Mouse (Mus musculus) heart, embryonic 11.5 days (tissue): ENCODE measurements around the gene Pcsk4. TPM values are rescaled to one million over a fixed set of nuclear protein-coding genes. Genes with fewer than 3 reads are reported as not detected.
A peak's percentile ranks its signal among the peaks of the same experiment; 100 is the strongest.

Source experiments
- ATAC-seq: fragments of 200-750 bp; cut with Nextera tagmentation; replicated peaks from 2 replicates; pipeline ENCODE4 v1.8.0; 2017; ENCODE audit warnings: moderate library complexity; ENCODE audit not compliant: insufficient number of reproducible peaks, low FRiP score, low TSS enrichment
- H3K27ac ChIP-seq: fragments of 300-500 bp; sonication (generic); 2 replicates; pipeline ENCODE4 v1.5.1; 2014; ENCODE audit warnings: mild to moderate bottlenecking, low read depth, low read length
- H3K27me3 ChIP-seq: fragments of 300-500 bp; sonication (generic); 2 replicates; pipeline ENCODE4 v1.6.1; 2014; ENCODE audit warnings: mild to moderate bottlenecking, low read length, mixed read lengths; ENCODE audit not compliant: control insufficient read depth, insufficient read depth
- H3K36me3 ChIP-seq: fragments of 300-500 bp; sonication (generic); 2 replicates; pipeline ENCODE4 v1.6.1; 2014; ENCODE audit warnings: mild to moderate bottlenecking, low read length, moderate library complexity, mixed read lengths; ENCODE audit not compliant: control insufficient read depth, insufficient read depth
- H3K4me1 ChIP-seq: fragments of 300-500 bp; sonication (generic); 2 replicates; pipeline ENCODE4 v1.6.1; 2014; ENCODE audit warnings: low read length; ENCODE audit not compliant: control insufficient read depth, insufficient read depth
- H3K4me2 ChIP-seq: fragments of 300-500 bp; sonication (generic); 2 replicates; pipeline ENCODE4 v1.6.1; 2014; ENCODE audit warnings: mild to moderate bottlenecking, moderate library complexity
- H3K4me3 ChIP-seq: fragments of 300-500 bp; sonication (generic); 2 replicates; pipeline ENCODE4 v1.5.1; 2014; ENCODE audit warnings: low read depth, low read length
- H3K9ac ChIP-seq: fragments of 300-500 bp; sonication (generic); 2 replicates; pipeline ENCODE4 v1.6.1; 2014; ENCODE audit warnings: mild to moderate bottlenecking, low read depth, low read length, moderate library complexity
- H3K9me3 ChIP-seq: fragments of 300-500 bp; sonication (generic); replicated peaks from 2 replicates; pipeline ENCODE4 v1.6.1; 2016; ENCODE audit warnings: low read length; ENCODE audit not compliant: control insufficient read depth
- WGBS: fragments of 180-500 bp; shearing (Covaris S2); extraction: QIAGEN DNeasy Blood & Tissue Kit; methylation state at CpG from one replicate; pipeline ENCODE4 v1.1.7; 2014; ENCODE audit not compliant: insufficient replicate concordance; 5-methylcytosine and 5-hydroxymethylcytosine counted together
- polyA plus RNA-seq: library from polyadenylated mRNA; unstranded; fragments of >200 nt; fragmentation: Nextera tagmentation; extraction: Ambion mirVana; gene quantifications from 2 replicates; pipeline ENCODE4 v1.2.1, GENCODE M21; 2014

Pcsk4 gene
- polyA plus RNA-seq, 1 experiment from 2014 or later, result 1.6 TPM

DNA sequence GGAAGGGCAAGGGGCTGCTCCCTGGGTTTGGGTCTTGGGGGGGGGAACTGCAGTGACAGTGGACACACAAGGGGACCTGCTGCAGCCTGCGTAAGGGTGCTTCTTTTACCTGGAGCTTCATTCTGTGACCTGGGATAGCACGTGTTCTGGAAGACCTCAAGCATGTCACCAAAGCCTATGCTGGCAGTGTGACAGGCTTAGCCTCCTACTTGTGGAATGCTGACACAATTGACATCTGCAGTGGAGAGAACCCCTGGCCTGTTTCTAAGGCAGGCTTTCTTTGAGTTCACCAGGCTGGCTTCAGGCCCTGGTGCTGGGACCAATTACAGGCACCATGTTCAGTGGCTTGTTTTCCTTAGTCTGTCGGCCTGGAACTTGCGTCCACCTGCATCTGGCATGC, 35.0 kb downstream of the Pcsk4 start:
- no peak overlapping the region; the same call in 1 of the 2 replicates for H3K4me2 ChIP-seq
- no peak overlapping the region for H3K27ac ChIP-seq
- WGBS, result 73% methylated on average over 4 of the region's 4 CpGs
- H3K9me3 ChIP-seq, result no peaks in the 10 kb centered on the region
- peaks cover 28% of the 10 kb centered on the region for H3K27me3 ChIP-seq
- H3K9ac ChIP-seq, result no peak overlapping the region
- peaks cover 12% of the 10 kb centered on the region for H3K36me3 ChIP-seq
- no peak for ATAC-seq
- 0 out of 2 replicates have a peak, but pooled peaks cover 8% of the 10 kb centered on the region for H3K4me1 ChIP-seq
- no peak overlapping the region for H3K4me3 ChIP-seq

- peak overlapping the region; percentile 92 for H3K27ac ChIP-seq
- peak overlapping the region; percentile 100 for H3K9ac ChIP-seq
- peaks cover 18% of the 10 kb centered on the region for H3K27me3 ChIP-seq
- no peaks in the 10 kb centered on the region for H3K9me3 ChIP-seq
- WGBS, result 28% methylated on average over 14 of the region's 14 CpGs
- ATAC-seq, result no peak
- H3K4me2 ChIP-seq, result peak overlapping the region; percentile 98
- peak overlapping the region; percentile 86 for H3K4me3 ChIP-seq
- 0 out of 2 replicates have a peak, but pooled peaks cover 8% of the 10 kb centered on the region for H3K4me1 ChIP-seq
- peaks cover 14% of the 10 kb centered on the region for H3K36me3 ChIP-seq
Observed at GRCm38 (mm10) chr10:80293325-80293724, 36.0 kb downstream of the Pcsk4 start.

- under 1% methylated on average over 71 of the region's 72 CpGs for WGBS
- H3K27ac ChIP-seq, result peak within 1 kb of the TSS; percentile 92
- no peaks in the 10 kb centered on the region for H3K9me3 ChIP-seq
- H3K4me1 ChIP-seq, result 0 out of 2 replicates have a peak, but pooled peaks cover 8% of the 10 kb centered on the region
- H3K36me3 ChIP-seq, result peaks cover 17% of the 10 kb centered on the region
- H3K4me2 ChIP-seq, result peak within 1 kb of the TSS; percentile 98
- ATAC-seq, result peak; percentile 81
- peaks cover 10% of the 10 kb centered on the region for H3K27me3 ChIP-seq
- peak within 1 kb of the TSS; percentile 100 for H3K9ac ChIP-seq
- H3K4me3 ChIP-seq, result peak within 1 kb of the TSS; percentile 86
Observed at GRCm38 (mm10) chr10:80292251-80293146, 36.8 kb downstream of the Pcsk4 start, which contains the start of gene Rps15. Gene Rps15, plus strand, starts transcription at chr10:80292453.

GRCm38 (mm10) chr10:80288657-80289056, 40.6 kb downstream of the Pcsk4 start:
- H3K4me1 ChIP-seq, result 0 out of 2 replicates have a peak, but pooled peaks cover 4% of the 10 kb centered on the region
- ATAC-seq, result no peak
- no peak overlapping the region for H3K27ac ChIP-seq
- peaks cover 23% of the 10 kb centered on the region for H3K36me3 ChIP-seq
- no peak overlapping the region for H3K4me3 ChIP-seq
- H3K9ac ChIP-seq, result no peak overlapping the region
- H3K4me2 ChIP-seq, result no peak overlapping the region
- H3K27me3 ChIP-seq, result no peaks in the 10 kb centered on the region
- WGBS, result 70% methylated on average over 8 of the region's 8 CpGs
- H3K9me3 ChIP-seq, result no peaks in the 10 kb centered on the region

DNA sequence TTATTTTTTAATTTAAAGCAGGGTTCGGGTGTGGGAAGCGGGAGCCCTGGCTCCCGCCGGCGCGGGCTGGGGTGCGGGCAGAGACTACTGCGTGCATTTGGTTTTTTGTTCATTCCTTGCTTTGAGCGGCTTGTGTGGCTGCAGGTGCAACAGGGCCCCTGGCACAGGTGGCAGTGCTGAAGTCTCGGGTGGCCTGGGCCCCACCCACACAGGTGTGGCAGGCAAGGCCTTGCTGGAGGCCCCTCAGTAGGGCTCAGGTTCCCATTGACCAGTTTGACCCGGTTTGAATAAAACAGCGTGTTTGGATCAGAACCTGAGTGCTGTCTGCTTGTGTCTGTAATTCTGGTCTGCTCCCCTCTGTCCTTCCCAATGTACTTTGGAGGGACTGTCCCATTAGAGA, 41.2 kb downstream of the Pcsk4 start:
- Histone ChIP-seq H3K4me2 (no peak overlapping the region), H3K27me3 (no peaks in the 10 kb centered on the region), H3K36me3 (peaks cover 29% of the 10 kb centered on the region), H3K4me3 (no peak overlapping the region), H3K9ac (no peak overlapping the region), H3K27ac (no peak overlapping the region), H3K4me1 (0 out of 2 replicates have a peak, but pooled peaks cover 3% of the 10 kb centered on the region), H3K9me3 (no peaks in the 10 kb centered on the region)
- no peak for ATAC-seq
- WGBS, result 93% methylated on average over 12 of the region's 12 CpGs

GRCm38 (mm10) chr10:80285222-80286070, 43.9 kb downstream of the Pcsk4 start:
- 81% methylated on average over 14 of the region's 15 CpGs for WGBS
- Histone ChIP-seq H3K9me3 (no peaks in the 10 kb centered on the region), H3K4me1 (peaks cover 7% of the 10 kb centered on the region; the same call in 1 of the 2 replicates), H3K4me3 (no peak overlapping the region), H3K36me3 (peaks cover 47% of the 10 kb centered on the region), H3K27me3 (no peaks in the 10 kb centered on the region), H3K9ac (no peak overlapping the region), H3K4me2 (no peak overlapping the region), H3K27ac (no peak overlapping the region)
- ATAC-seq, result no peak

GRCm38 (mm10) chr10:80282481-80283441, 46.5 kb downstream of the Pcsk4 start:
- Histone ChIP-seq H3K4me2 (no peak overlapping the region), H3K27ac (no peak overlapping the region), H3K27me3 (no peaks in the 10 kb centered on the region), H3K36me3 (peaks cover 64% of the 10 kb centered on the region), H3K9ac (no peak overlapping the region), H3K9me3 (no peaks in the 10 kb centered on the region), H3K4me1 (peaks cover 7% of the 10 kb centered on the region; the same call in 1 of the 2 replicates), H3K4me3 (no peak overlapping the region)
- 81% methylated on average over 20 of the region's 20 CpGs for WGBS
- ATAC-seq, result 0 out of 2 replicates have a peak, but pooled peaks have one; percentile 1
